Mouse (Mus musculus) testis, adult 2 months (tissue): ENCODE results near the gene Prrt1.

Source experiments
- CTCF ChIP-seq: fragments of 200-500 bp; IDR thresholded peaks from 2 replicates; pipeline ENCODE4 v1.5.1; 2012; ENCODE audit warnings: low read depth, mild to moderate bottlenecking, inconsistent platforms, low read length, moderate library complexity; ENCODE audit not compliant: control insufficient read depth, insufficient read depth, insufficient replicate concordance
- POLR2A ChIP-seq: fragments of 200-500 bp; IDR thresholded peaks from 2 replicates; pipeline ENCODE4 v1.6.1; 2012; ENCODE audit warnings: low read depth, mild to moderate bottlenecking, inconsistent platforms, low read length, moderate library complexity; ENCODE audit not compliant: control insufficient read depth

DNA sequence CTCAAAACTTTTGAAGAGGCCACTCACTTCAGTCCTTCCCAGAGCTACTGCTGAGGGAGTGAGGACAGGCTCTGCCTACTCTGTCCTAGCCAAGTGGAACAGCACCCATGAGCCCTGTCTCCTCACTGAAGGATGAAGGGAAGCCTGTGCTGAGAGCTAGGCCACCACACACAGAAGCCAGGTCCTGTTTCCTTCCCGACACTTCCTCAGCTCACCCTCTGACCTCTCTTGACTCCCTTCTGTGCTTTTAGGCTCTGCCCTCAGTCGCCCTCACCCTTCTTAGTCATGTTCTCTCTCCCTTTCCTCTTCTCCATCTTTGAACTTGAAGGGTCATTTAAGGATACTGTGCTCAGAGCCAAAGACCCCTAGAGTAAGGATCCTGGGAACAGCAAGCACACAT lies 27.9 kb downstream of the Prrt1 start:
- TF ChIP-seq POLR2A = no peak
- no peak for TF ChIP-seq CTCF
